Mouse (Mus musculus): Measurements from ENCODE around the gene Hcn3.

Hcn3 gene

GRCm38 (mm10) chr3:89113058-89113457 lies 46.9 kb downstream of the Hcn3 start:
- in situ Hi-C loops (cut with MboI; ENCODE audit: low pct_unique_long_range_greater_than_20kb in 1 of 2, low sequenced_read_pairs in 2 of 2, unreplicated experiment in 1 of 2): no loop called here

DNA sequence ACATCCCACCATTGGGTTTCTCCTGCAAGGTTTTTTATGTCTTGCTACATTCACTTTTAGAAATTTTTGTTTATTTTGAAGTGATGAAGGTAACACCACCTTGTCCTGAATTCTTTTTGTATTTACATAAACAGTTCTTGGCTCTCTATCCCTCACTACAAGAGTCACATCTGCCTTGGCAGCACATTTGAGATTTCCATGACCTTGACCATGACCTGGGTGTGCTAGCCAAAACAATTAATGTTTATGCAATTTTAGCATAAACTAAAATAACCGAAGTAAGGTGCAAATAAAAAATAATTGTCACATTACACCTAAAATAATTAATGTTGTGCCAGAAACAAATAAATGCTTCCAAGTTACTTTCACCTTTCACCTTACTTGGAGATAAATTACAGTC lies 51.9 kb downstream of the Hcn3 start:
- in situ Hi-C loops (cut with MboI; ENCODE audit: low pct_unique_long_range_greater_than_20kb in 1 of 2, low sequenced_read_pairs in 2 of 2, unreplicated experiment in 1 of 2): no loop called here

DNA sequence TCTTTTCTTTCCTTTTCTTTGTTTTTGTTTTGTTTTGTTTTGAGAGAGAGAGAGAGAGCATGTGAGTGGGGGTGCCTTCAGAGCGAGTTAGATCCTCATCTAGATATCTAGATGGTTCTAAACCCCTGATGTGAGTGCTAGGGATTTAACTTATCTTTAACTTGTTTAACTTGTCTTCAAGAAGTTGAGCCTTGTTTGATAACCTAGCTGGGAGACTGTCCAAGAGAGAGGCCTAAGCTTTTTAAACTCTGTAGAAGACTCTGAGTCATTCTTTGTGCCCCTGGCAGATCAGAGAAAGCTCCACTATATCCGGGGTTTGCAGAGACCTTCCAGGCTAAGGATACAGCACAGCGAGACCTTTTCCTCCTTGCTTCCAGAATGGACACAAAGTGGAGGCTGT lies 52.5 kb downstream of the Hcn3 start:
- in situ Hi-C loops (cut with MboI; ENCODE audit: low pct_unique_long_range_greater_than_20kb in 1 of 2, low sequenced_read_pairs in 2 of 2, unreplicated experiment in 1 of 2): no loop called here

- in situ Hi-C loops (cut with MboI; ENCODE audit: low pct_unique_long_range_greater_than_20kb in 1 of 2, low sequenced_read_pairs in 2 of 2, unreplicated experiment in 1 of 2): no loop called here
Measured at GRCm38 (mm10) chr3:89106881-89107280, 53.1 kb downstream of the Hcn3 start.

GRCm38 (mm10) chr3:89103291-89103595 lies 56.8 kb downstream of the Hcn3 start:
- in situ Hi-C loops (cut with MboI; ENCODE audit: low pct_unique_long_range_greater_than_20kb in 1 of 2, low sequenced_read_pairs in 2 of 2, unreplicated experiment in 1 of 2): no loop called here

DNA sequence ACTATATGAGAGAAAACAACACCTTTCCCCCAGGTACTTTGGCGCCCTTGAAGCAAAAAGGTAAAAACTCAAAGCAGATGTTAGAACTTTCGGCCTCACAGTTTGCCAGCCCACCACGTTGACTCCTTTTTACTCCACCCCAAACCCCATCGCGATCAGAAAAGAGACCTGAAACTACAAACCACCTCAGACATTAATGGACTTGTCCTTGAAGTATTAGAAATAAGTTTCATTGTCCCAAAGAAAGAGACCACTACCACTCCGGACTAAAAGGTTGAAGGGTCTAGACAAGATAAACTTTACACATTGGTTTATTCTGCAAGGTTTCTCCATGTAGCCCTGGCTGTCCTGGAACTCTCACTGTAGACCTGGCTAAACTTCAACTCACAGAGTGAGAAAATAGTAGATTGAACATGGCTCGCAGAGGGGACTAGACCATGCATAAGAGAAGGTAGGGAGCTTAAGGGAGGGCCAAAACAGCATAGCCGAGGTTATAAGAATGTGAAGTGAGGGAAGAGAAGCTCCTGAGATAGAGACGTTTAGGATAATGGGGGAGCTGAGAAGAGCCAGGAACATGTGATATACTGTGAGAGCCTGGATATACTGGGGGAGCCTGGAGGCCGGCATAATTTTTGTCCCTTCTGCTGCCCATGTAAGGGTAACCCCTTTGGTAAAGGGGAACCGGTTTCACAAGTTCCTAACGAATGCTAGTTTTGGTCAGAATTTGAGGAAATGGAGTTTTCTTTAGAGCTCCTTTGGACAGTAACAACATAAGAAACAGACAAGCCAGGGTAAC lies 57.3 kb downstream of the Hcn3 start:
- in situ Hi-C loops (cut with MboI; ENCODE audit: low pct_unique_long_range_greater_than_20kb in 1 of 2, low sequenced_read_pairs in 2 of 2, unreplicated experiment in 1 of 2): no loop called here

DNA sequence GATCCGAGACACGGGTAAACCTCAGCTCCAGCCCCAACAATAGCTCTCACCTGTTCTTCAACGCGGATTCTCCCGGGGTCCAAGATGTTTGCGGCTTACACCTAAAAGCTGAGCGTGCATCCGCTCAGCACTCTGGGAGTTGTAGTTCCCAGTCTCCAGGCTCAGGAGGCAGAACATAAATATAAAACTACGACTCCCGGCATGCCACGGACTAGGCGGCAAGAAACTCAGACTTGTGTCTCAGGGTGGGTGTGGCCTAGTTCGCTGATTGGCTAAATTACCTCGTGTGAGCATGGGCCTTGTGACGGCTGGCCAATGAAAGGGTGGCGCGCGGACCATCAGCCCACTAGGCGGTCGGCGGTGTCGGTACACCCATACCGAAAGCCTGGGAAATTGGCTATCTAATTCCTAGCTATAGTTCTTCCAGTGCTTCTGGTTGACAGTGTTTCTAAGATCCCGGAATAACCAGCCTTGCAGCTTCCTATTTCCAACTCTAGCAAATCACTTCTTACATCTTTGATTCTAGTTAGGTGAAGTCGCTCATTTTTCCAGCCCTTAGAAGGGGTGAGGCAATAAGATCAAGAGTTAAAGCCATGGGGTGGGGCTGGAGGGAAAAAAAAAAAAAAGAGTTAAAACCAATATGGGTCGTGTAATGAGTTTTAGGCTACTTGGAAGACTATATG lies 58.0 kb downstream of the Hcn3 start, which contains the start of gene Fdps:
Gene Fdps (minus strand): TSS at position 148 of the 683 bp plus-strand sequence.
- in situ Hi-C loops (cut with MboI; ENCODE audit: low pct_unique_long_range_greater_than_20kb in 1 of 2, low sequenced_read_pairs in 2 of 2, unreplicated experiment in 1 of 2): no loop called here

DNA sequence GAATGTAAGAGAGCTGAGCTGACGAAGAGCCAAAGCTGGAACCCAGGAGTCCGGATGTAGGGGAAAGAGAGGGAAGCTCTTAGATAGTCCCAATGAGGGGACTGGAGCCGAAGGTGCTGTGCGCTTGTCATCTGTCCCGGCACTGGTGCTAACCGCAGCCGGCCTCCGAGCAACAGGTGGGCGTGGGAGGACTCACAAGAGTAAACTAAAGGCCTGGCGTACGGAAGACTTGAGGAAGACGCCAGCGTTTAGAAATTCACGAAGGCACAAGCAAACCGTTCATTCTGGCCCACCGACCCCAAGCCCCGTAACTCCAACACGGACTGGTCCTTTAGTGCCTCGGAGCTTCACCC lies 58.6 kb downstream of the Hcn3 start:
- in situ Hi-C loops (cut with MboI; ENCODE audit: low pct_unique_long_range_greater_than_20kb in 1 of 2, low sequenced_read_pairs in 2 of 2, unreplicated experiment in 1 of 2): no loop called here

GRCm38 (mm10) chr3:89100811-89101210 lies 59.2 kb downstream of the Hcn3 start, which contains the start of gene Gm43738:
TSS of gene Gm43738 (minus strand) at chr3:89101099.
- in situ Hi-C loops (cut with MboI; ENCODE audit: low pct_unique_long_range_greater_than_20kb in 1 of 2, low sequenced_read_pairs in 2 of 2, unreplicated experiment in 1 of 2): no loop called here
